Mouse (Mus musculus): ENCODE results near the gene Exog.

Gene Exog

GRCm38 (mm10) chr9:119460410-119460809 lies 15.7 kb downstream of the Exog start:
- DNase-seq (ENCODE audit: low read depth, low spot score) = peak; percentile 28

GRCm38 (mm10) chr9:119465056-119465455 lies 20.3 kb downstream of the Exog start:
- DNase-seq (ENCODE audit: low read depth, low spot score) = no peak

GRCm38 (mm10) chr9:119465595-119465994 lies 20.9 kb downstream of the Exog start:
- no peak for DNase-seq (ENCODE audit: low read depth, low spot score)

- no peak for DNase-seq (ENCODE audit: low read depth, low spot score)
Observed at GRCm38 (mm10) chr9:119469691-119470353, 25.1 kb downstream of the Exog start.

GRCm38 (mm10) chr9:119472412-119472918 lies 27.7 kb downstream of the Exog start:
- DNase-seq (ENCODE audit: low read depth, low spot score) = no peak

- no peak for DNase-seq (ENCODE audit: low read depth, low spot score)
Observed at GRCm38 (mm10) chr9:119473011-119473410, 28.3 kb downstream of the Exog start.

- no peak for DNase-seq (ENCODE audit: low read depth, low spot score)
Observed at GRCm38 (mm10) chr9:119473608-119474164, 28.9 kb downstream of the Exog start.

- DNase-seq (ENCODE audit: low read depth, low spot score) = no peak
Observed at GRCm38 (mm10) chr9:119474717-119475611, 30.2 kb downstream of the Exog start.

GRCm38 (mm10) chr9:119477754-119478153 lies 33.0 kb downstream of the Exog start:
- no peak for DNase-seq (ENCODE audit: low read depth, low spot score)

GRCm38 (mm10) chr9:119478345-119478744 lies 33.6 kb downstream of the Exog start:
- no peak for DNase-seq (ENCODE audit: low read depth, low spot score)

- no peak for DNase-seq (ENCODE audit: low read depth, low spot score)
Observed at GRCm38 (mm10) chr9:119479297-119479696, 34.6 kb downstream of the Exog start.

GRCm38 (mm10) chr9:119481612-119482011 lies 36.9 kb downstream of the Exog start:
- no peak for DNase-seq (ENCODE audit: low read depth, low spot score)

- no peak for DNase-seq (ENCODE audit: low read depth, low spot score)
Observed at GRCm38 (mm10) chr9:119483554-119484353, 39.0 kb downstream of the Exog start.

- no peak for DNase-seq (ENCODE audit: low read depth, low spot score)
Observed at GRCm38 (mm10) chr9:119484420-119484819, 39.7 kb downstream of the Exog start.

GRCm38 (mm10) chr9:119484868-119485267 lies 40.1 kb downstream of the Exog start:
- no peak for DNase-seq (ENCODE audit: low read depth, low spot score)

- no peak for DNase-seq (ENCODE audit: low read depth, low spot score)
Observed at GRCm38 (mm10) chr9:119496354-119496753, 51.6 kb downstream of the Exog start.

- no peak for DNase-seq (ENCODE audit: low read depth, low spot score)
Observed at GRCm38 (mm10) chr9:119496960-119497359, 52.2 kb downstream of the Exog start.

- no peak for DNase-seq (ENCODE audit: low read depth, low spot score)
Observed at GRCm38 (mm10) chr9:119497546-119498246, 53.0 kb downstream of the Exog start.

GRCm38 (mm10) chr9:119498247-119498607 lies 53.5 kb downstream of the Exog start:
- DNase-seq (ENCODE audit: low read depth, low spot score) = no peak

GRCm38 (mm10) chr9:119498885-119499284 lies 54.1 kb downstream of the Exog start:
- no peak for DNase-seq (ENCODE audit: low read depth, low spot score)

GRCm38 (mm10) chr9:119503613-119504012 lies 58.9 kb downstream of the Exog start:
- no peak for DNase-seq (ENCODE audit: low read depth, low spot score)

All from brain, embryonic 18.5 days (tissue).